Mouse (Mus musculus) kidney, adult 2 months (tissue): ENCODE measurements around the gene 5330417H12Rik. TPM values are rescaled to one million over a fixed set of nuclear protein-coding genes. Genes with fewer than 3 reads are reported as not detected.

ENCODE experiments used
- DNase-seq: peaks from one replicate; pipeline ENCODE4 v3.0.0; 2021
- H3K27ac ChIP-seq: fragments of 200-500 bp; 2 replicates; pipeline ENCODE4 v1.5.1; 2012; ENCODE audit warnings: low read depth, low read length, control low read depth, inconsistent platforms; ENCODE audit not compliant: insufficient read depth
- H3K27me3 ChIP-seq: fragments of 200-500 bp; replicated peaks from 2 replicates; pipeline ENCODE4 v1.6.1; 2012; ENCODE audit warnings: mild to moderate bottlenecking, moderate library complexity, low read length, inconsistent platforms; ENCODE audit not compliant: control insufficient read depth, insufficient read depth
- H3K36me3 ChIP-seq: fragments of 200-500 bp; 2 replicates; pipeline ENCODE4 v1.6.1; 2012; ENCODE audit warnings: mild to moderate bottlenecking, moderate library complexity, low read length, inconsistent platforms; ENCODE audit not compliant: control insufficient read depth, insufficient read depth
- H3K4me1 ChIP-seq: fragments of 200-500 bp; 2 replicates; pipeline ENCODE4 v1.6.1; 2011; ENCODE audit warnings: low read length; ENCODE audit not compliant: control insufficient read depth, insufficient read depth
- H3K4me3 ChIP-seq: fragments of 200-500 bp; 2 replicates; pipeline ENCODE4 v1.5.1; 2011; ENCODE audit warnings: mild to moderate bottlenecking, low read depth, low read length, control low read depth; ENCODE audit not compliant: insufficient read depth
- CTCF ChIP-seq: fragments of 200-500 bp; conservative IDR thresholded peaks from 2 replicates; pipeline ENCODE4 v1.5.1; 2011; ENCODE audit warnings: low read depth, mild to moderate bottlenecking, control low read depth, low read length, moderate library complexity, mixed read lengths; ENCODE audit not compliant: insufficient read depth, insufficient read length
- POLR2A ChIP-seq: fragments of 200-500 bp; IDR thresholded peaks from one replicate; pipeline ENCODE4 v1.6.1; 2011; ENCODE audit warnings: low read depth, low read length, control low read depth
- WGBS: fragments of 180-500 bp; shearing (Covaris S2); methylation state at CpG from one replicate; pipeline ENCODE4 v1.1.7; 2018; 5-methylcytosine and 5-hydroxymethylcytosine counted together
- polyA plus RNA-seq: library from polyadenylated mRNA; depleted of rRNA; stranded (reverse); fragments of >200 nt; gene quantifications from 2 replicates; pipeline ENCODE4 v1.2.3, GENCODE M21; 2012

The 5330417H12Rik gene
- polyA plus RNA-seq, 1 experiment, result not detected

DNA sequence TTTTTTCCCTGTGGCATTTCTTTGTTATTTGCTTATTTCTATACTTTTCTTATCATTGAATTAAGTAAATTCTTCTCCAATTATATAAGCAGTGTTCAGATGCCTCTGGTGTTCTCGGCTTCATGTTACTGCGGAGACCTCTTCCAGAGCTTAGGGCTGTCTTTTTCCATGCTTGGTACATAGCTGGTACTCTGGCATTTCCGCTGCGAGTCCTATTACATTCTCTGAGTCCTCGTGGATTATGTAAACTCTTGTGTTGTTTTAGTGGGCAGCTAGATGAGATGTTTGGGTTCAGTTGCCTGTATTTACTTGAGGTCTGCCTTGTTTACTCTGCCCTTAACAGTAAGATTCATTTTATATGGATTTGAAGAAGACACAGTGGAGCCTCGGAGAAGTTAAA, 820 bp upstream of the 5330417H12Rik start:
- H3K36me3 ChIP-seq, result no peaks in the 10 kb centered on the region
- no peak for DNase-seq
- 80% methylated on average over 6 of the region's 6 CpGs for WGBS
- H3K4me3 ChIP-seq, result no peak overlapping the region
- no peak overlapping the region for H3K27ac ChIP-seq
- TF ChIP-seq POLR2A (no peak), CTCF (no peak)
- no peaks in the 10 kb centered on the region for H3K4me1 ChIP-seq
- no peaks in the 10 kb centered on the region for H3K27me3 ChIP-seq

DNA sequence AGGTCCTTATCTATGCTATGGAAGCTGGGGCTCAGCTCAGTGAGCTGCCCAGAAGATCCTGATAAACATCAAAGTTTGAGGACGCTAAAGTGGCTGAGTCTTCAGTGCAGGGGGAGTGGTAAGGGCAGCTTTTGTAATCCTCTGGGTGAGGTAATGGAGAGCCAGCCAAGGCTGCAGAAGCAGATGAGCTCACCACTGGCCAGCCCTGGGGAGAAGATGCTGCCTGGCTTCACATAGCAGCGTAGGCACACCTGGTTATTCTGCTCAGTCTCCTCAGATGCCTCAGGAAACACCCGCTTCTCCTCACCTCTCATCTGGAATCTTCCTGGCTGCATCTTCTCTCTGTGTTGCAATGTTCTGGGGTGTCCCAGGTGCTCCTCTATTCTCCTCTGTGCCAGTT, 529 bp downstream of the 5330417H12Rik start:
- no peaks in the 10 kb centered on the region for H3K4me1 ChIP-seq
- TF ChIP-seq POLR2A, result no peak
- no peak for TF ChIP-seq CTCF
- no peak for DNase-seq
- no peak overlapping the region for H3K4me3 ChIP-seq
- no peaks in the 10 kb centered on the region for H3K36me3 ChIP-seq
- no peaks in the 10 kb centered on the region for H3K27me3 ChIP-seq
- H3K27ac ChIP-seq, result no peak overlapping the region
- 71% methylated on average over 3 of the region's 3 CpGs for WGBS

DNA sequence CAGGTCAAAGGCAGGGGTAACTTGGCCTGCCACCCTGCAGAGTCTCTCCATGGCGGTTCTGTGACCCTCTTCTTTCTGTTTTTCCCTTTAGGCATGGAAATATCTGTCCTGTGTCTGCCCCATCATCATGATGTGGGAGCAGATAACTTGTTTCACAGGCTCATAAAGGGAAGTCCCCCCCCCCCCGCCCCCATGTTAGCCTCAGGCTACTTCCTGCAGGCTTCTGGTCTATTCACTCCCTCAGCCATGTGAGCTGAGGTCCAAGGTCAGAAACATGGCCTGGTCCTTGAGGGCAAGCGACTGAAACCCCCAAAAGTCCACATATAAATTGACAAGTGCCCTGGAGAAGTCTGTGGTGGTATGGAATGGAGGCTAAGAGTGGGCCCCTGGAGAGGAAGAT, 4.8 kb downstream of the 5330417H12Rik start:
- DNase-seq, result no peak
- H3K27me3 ChIP-seq, result no peaks in the 10 kb centered on the region
- no peaks in the 10 kb centered on the region for H3K36me3 ChIP-seq
- 70% methylated on average over 3 of the region's 3 CpGs for WGBS
- TF ChIP-seq POLR2A (no peak), CTCF (no peak)
- H3K4me1 ChIP-seq, result no peaks in the 10 kb centered on the region
- H3K27ac ChIP-seq, result no peak overlapping the region
- H3K4me3 ChIP-seq, result no peak overlapping the region

DNA sequence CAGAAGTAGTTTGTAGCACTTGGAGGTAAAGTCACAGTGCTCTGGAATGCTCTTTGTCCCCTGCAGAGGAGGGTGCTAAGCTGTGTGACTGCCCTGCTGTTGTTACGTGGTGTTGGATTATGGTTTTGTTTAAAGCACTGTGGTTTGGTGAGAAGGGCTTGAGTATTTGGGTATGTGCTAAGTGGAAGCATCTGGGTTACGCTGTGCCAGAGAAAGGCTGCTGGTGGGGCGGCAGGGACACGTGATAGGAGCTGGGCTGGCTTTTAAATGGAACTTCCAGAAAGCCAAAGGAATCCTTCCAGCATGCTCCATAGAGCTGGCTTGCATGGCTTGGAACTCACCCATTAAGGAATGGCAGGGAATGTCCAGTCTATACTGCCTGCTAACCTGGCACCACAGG, 5.7 kb downstream of the 5330417H12Rik start:
- no peak overlapping the region for H3K4me3 ChIP-seq
- DNase-seq, result no peak
- H3K4me1 ChIP-seq, result no peaks in the 10 kb centered on the region
- 75% methylated on average over 4 of the region's 4 CpGs for WGBS
- no peak overlapping the region for H3K27ac ChIP-seq
- H3K27me3 ChIP-seq, result no peaks in the 10 kb centered on the region
- TF ChIP-seq CTCF (no peak), POLR2A (no peak)
- H3K36me3 ChIP-seq, result no peaks in the 10 kb centered on the region

DNA sequence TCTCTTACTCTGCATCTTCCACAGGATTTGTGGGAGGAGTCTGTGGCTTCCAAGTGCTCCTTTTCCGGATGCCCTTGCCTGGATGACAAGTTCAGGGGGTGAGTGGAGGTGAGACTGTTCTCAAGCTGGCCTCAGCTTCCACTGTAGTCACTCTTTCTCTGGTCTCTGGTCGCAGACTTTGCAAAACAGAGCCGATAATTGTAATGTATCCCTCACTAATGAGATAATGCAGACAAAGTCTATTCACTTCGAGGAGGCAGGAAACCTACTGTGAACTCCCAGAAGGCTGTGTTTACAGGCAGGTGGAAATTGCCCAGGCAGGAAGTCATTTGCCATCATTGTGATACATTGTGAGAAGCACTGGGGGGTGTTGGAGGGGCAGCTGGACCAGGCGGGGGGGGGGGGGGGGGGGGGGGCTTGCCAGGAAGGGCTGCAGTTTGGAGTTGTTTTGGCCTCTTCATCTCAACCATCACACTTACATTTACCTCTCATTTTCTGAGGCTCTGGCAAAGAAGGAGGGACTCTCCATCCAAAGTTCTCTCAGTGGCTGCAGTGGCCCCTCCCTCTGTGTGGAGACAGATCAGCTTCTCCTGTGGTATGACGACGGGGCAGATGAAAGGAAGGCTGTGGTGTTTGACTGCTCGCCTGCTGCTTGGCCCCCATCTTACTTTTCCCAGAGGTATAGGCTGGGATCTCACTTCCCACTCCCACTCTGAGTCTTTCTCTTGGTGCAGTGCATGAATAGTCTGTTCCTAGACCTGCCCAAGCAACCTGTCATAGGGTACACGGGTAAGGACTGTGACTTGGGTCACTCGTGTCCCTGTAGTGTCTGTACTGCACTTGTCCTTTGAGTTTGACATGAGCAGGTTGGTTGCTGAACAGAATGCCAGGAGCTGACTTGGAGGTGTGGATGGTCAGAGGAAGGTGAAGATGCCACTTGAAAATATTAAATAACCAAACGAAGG, 6.7 kb downstream of the 5330417H12Rik start:
- DNase-seq, result no peak
- TF ChIP-seq POLR2A (no peak), CTCF (no peak)
- 44% methylated on average over 11 of the region's 11 CpGs for WGBS
- Histone ChIP-seq H3K4me3 (no peak overlapping the region), H3K4me1 (no peaks in the 10 kb centered on the region), H3K27me3 (no peaks in the 10 kb centered on the region), H3K27ac (no peak overlapping the region), H3K36me3 (no peaks in the 10 kb centered on the region)

DNA sequence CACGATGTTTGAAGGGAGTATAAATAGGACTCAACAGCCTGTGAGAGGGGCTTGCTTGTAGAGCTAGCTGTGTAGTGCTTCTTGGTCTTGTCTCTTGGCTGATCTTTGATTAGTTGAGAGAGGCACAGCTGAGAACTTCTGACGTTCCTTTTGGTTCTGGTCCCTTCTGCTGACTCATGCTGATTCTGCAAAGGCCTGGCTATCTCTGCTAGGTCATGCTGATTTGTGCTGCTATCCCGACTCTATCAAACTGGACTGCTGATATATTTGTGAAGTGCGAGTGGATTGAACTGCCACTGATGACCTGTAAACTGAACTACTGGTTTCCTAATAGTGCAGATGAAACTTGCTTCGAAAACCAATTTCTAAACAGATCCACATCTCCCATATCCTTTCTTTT, 14.1 kb downstream of the 5330417H12Rik start:
- no peaks in the 10 kb centered on the region for H3K27me3 ChIP-seq

DNA sequence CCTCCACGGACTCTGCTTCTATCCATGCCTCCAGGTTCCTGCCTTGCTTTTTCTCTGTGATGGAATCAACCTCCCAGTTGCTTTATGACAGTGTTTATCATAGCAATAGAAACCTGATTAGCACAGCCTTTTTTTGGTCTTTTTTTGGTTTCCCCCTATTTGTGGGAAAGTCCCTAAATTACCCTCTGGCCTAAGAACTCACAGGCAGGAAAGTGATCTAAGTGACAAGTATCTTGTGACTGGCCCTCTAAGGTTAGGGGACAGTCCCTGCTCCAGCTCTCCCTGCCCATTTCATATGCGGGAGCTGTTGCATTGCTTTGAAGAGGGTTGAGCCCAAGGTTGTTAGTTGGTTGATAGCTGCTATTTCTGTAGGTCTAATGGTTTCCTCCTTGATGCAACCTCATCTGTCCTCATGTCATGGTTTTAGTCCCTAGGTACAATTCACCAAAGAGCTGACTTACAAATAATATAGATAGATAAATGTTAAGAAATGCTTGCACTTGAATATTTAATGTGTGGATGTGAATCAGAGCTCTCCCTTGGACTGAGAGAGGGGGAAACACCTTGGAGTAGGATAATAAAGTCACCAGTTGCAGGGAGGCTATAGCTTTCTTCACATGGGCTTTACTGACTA, 15.2 kb downstream of the 5330417H12Rik start:
- Histone ChIP-seq H3K4me1 (no peaks in the 10 kb centered on the region), H3K4me3 (no peak overlapping the region), H3K36me3 (no peaks in the 10 kb centered on the region), H3K27ac (no peak overlapping the region), H3K27me3 (no peaks in the 10 kb centered on the region)
- no peak for DNase-seq
- TF ChIP-seq CTCF (no peak), POLR2A (no peak)
- 77% methylated on average over 2 of the region's 2 CpGs for WGBS

More for the DNA sequence above, 14.1 kb downstream of the 5330417H12Rik start:
- no peak overlapping the region for H3K27ac ChIP-seq
- 72% methylated on average over 5 of the region's 5 CpGs for WGBS
- H3K4me3 ChIP-seq, result no peak overlapping the region
- DNase-seq, result no peak
- TF ChIP-seq CTCF (no peak), POLR2A (no peak)
- no peaks in the 10 kb centered on the region for H3K36me3 ChIP-seq
- H3K4me1 ChIP-seq, result no peaks in the 10 kb centered on the region
